Mouse (Mus musculus): ENCODE data around the gene Atp13a2.
A peak's percentile ranks its signal among the peaks of the same experiment; 100 is the strongest.

Atp13a2 gene

GRCm38 (mm10) chr4:141031733-141032132, 45.1 kb downstream of the Atp13a2 start:
- peak; percentile 62 to 80 for DNase-seq (ENCODE audit: low spot score in 2 of 2)

DNA sequence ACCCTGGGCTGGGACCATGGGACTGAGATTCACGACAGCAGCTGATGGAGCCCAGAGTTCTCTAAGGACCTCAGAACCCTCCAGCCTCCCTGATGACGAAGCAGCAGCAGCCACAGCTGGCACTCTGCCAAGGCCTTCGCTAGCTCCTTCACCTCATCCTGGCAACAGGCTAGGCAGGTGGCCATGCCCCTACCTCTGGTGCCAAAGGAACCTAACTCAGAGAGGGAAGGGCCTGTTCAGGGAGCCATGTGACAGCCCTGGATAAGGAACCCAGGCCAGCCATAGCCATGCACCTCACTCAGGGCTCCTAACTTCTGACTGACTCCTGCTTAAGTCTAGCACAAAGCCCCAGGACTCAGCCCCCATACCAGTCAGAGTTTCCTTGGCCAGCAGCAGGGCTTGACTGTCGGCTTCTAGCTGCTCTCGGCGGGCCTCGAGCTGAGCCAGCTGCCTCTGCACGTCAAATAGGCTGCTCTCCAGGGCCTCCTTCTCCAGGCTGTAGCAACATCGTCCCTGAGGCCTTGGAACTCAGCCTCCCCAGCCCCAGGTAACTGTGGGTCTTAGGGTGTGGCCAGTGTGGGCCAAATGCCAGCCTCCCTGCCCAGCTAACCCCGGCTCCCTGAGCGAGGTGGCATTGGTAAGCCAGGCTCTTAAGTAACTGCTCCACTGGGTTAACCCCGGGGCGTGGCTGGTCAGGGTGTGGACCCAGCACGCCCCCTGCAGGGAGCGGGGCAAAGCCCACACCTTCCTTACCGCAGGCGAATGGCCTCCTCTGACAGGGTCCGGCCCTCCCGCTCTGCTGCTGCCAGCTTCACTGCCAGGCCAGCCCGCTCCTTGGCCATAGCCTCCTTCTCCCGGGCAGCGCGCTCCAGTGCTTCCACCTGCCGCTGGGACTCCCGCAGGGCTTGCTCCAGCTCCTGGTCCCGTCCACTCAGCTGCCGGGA, 47.2 kb downstream of the Atp13a2 start:
- no peak for DNase-seq (ENCODE audit: low spot score in 2 of 2)

DNA sequence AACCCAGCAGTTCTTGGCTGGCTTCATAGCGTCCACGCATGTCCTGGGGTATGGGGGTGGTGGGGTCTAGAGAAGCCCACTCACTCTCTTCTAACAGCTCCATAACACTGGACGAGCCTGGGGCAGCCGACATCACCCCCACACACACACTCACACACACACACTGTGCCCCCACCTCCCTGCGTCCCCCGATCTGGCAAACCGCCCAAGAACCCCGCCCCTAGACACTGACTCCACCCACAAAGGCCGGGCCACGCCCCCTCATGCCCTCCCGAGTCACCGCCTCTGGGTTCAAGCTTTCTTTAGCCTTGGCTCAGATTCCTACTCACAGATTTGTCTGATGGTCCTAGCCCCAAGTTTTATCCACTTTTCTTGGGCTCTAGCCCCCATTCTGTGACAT, 54.4 kb downstream of the Atp13a2 start:
- DNase-seq (ENCODE audit: low spot score in 2 of 2): no peak

DNA sequence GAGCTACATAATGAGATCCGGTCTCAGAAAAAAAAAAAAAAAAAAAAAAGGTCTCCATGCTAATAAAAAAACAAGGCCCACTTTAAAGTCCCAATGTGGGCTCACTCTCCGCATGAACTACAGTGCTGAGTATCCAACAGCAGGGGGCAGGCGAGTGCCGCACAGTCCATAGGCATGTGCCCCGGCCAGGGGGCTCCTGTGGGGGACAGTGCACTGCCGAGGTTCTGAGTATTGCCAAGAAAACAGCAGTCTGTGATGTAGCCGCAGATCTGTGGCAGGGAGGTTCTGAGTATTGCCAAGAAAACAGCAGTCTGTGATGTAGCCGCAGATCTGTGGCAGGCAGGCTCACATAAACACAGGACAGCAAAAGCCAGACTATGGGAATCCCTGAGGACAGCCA, 58.1 kb downstream of the Atp13a2 start:
- peak in 1 of 2 experiments; percentile 48 for DNase-seq (ENCODE audit: low spot score in 2 of 2)

DNA sequence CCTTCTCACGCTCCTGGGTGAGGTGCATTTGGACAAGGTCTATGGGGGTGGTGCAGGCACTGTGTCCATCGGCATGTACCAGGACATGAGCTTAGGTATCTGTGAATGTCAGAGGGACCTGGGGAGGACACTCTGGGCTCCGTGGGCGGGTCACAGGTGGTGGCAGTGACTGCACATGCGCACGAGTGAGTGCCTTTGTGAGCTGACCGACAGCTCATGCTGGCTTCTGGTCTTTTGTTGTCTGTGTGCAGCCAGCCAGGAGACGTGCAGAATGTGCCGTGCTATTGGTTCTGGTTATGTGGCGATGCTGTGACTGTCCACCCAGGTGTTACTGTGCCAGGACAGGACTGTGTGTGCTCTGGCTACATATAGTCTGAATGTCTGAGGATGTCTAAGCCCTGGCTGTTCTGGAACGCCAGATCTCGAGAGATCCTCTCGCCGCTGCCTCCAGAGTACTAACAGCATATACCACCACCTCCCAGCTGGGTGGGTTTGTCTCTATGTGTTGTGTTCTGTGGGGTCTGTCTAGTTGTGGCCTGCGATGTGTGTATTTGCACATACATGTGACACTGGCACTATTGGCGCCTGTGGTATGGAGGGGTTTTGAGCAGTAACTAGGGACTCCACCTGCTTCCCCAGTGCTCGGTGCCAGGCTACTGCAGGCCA, 62.3 kb downstream of the Atp13a2 start:
- DNase-seq (ENCODE audit: low spot score in 2 of 2): no peak

DNA sequence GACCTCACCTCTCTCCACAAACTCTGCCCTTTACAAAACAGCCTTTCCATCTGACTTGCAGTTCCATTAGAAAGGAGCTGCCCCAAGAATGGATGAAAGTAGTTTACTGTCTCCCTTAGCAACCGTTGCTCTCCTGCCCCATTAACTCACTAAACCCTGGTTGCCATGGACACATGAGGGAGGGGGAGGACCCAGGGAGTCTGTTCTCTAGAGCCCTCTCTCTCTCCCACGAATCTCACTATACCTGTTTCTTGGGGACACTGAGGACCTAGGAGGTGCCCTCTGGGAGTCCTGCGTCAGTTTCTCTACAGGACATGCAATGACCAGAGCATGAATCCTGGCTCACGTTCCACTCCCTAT, 62.8 kb downstream of the Atp13a2 start:
- no peak for DNase-seq (ENCODE audit: low spot score in 2 of 2)

DNA sequence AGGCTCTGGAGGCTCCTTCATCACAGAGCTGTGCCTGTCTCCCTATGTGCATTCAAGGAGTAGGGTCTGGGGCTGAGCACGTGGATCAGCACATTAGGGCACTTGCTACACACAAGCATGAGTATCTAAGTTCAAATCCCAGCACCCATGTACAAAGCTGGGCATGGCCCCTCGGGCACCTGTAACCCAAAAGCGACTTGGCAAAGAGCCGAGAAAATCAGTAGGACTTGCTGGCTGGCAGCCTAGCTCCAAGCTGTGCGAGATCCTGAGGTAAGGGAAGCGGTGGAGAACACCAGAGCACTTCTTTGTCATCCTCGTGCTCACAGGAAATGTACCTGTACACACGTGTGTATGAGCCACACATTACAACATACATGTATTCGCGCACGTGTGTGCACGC, 65.8 kb downstream of the Atp13a2 start:
- no peak for DNase-seq (ENCODE audit: low spot score in 2 of 2)

DNA sequence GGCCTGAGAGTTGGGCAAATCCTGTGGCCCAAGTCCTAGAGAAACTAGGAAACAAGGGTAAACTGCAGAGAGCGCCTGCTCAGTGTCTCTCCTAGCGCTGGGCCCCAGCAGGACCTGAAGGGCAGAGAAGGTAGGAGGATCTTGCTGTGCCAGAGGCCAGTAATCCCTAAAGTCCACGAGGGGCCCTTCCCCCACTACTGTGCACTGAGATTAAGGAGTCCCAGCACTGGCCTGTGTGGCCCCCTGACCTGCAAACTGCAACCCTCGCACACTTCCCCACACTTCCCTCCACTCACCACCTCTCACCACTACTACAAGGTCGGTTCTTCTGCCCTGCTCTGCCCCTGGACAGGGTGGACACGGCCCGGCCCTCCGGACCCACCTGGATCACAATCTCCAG, 66.5 kb downstream of the Atp13a2 start:
- DNase-seq (ENCODE audit: low spot score in 2 of 2): no peak

DNA sequence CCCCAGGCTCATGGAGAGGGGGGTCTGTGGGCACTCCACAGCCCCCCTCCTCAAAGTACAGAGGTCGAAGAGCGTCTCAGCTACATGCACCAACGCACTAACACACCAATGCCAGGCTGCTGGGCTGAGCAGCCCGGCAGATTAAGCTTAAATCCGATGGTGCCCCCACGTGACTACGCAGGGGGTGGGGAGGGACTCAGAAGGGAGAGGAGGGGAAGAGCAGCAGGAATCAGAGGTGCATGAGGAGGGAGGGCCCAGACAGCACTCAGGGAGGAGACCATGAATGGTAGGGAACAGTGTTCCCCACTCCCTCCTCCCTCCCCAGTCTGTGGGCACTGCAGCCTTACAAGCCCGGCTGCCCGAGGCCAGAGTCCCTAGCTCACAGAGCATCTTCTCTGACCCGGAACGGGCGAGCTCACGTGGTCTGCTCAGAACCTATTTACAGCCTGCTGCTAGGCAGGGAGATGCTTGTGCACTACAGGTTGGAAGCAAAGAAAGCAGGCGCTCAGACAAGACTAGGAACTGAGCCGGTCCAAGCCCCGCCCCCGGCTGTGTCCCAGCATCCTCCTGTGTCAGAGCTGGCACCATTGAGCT, 67.0 kb downstream of the Atp13a2 start:
- no peak for DNase-seq (ENCODE audit: low spot score in 2 of 2)
